Mouse (Mus musculus): Measurements from ENCODE around the gene Aatf. TPM values are rescaled to one million over a fixed set of nuclear protein-coding genes. Genes with fewer than 3 reads are reported as not detected.

Gene Aatf
- polyA plus RNA-seq, 1 experiment from 2014 or later = 63.3 TPM

GRCm38 (mm10) chr11:84526976-84527860, 13.9 kb upstream of the Aatf start:
- H3K4me3 ChIP-seq (replicated peaks) = no peak overlapping the region
- H3K27me3 ChIP-seq (replicated peaks) = peaks cover 96% of the 10 kb centered on the region
- H3K4me1 ChIP-seq (replicated peaks) = peaks cover 37% of the 10 kb centered on the region
- no peak for ATAC-seq
- no peak overlapping the region for H3K9ac ChIP-seq
- H3K4me2 ChIP-seq (replicated peaks) = no peak overlapping the region
- 12% methylated on average over 29 of the region's 29 CpGs for WGBS
- no peaks in the 10 kb centered on the region for H3K9me3 ChIP-seq
- H3K36me3 ChIP-seq = no peaks in the 10 kb centered on the region
- H3K27ac ChIP-seq = no peak overlapping the region

GRCm38 (mm10) chr11:84526451-84526850, 13.1 kb upstream of the Aatf start:
- H3K4me2 ChIP-seq (replicated peaks) = peak overlapping the region; percentile 94
- H3K9me3 ChIP-seq = no peaks in the 10 kb centered on the region
- no peak overlapping the region for H3K9ac ChIP-seq
- H3K4me1 ChIP-seq (replicated peaks) = peaks cover 39% of the 10 kb centered on the region
- H3K4me3 ChIP-seq (replicated peaks) = peak overlapping the region; percentile 47
- 1% methylated on average over 10 of the region's 10 CpGs for WGBS
- peaks cover 96% of the 10 kb centered on the region for H3K27me3 ChIP-seq (replicated peaks)
- no peak for ATAC-seq
- H3K36me3 ChIP-seq = no peaks in the 10 kb centered on the region
- H3K27ac ChIP-seq = no peak overlapping the region

- peak within 1 kb of the TSS; percentile 94 for H3K4me2 ChIP-seq (replicated peaks)
- H3K36me3 ChIP-seq = no peaks in the 10 kb centered on the region
- H3K27me3 ChIP-seq (replicated peaks) = peaks cover 99% of the 10 kb centered on the region
- H3K27ac ChIP-seq = no peak within 1 kb of the TSS
- H3K4me3 ChIP-seq (replicated peaks) = peak within 1 kb of the TSS; percentile 47
- no peak within 1 kb of the TSS for H3K9ac ChIP-seq
- peak; percentile 16; the same call in 1 of the 2 replicates for ATAC-seq
- WGBS = under 1% methylated on average over 64 of the region's 64 CpGs
- H3K9me3 ChIP-seq = no peaks in the 10 kb centered on the region
- H3K4me1 ChIP-seq (replicated peaks) = peaks cover 39% of the 10 kb centered on the region
Measured at GRCm38 (mm10) chr11:84525421-84526274, 12.3 kb upstream of the Aatf start, which contains the start of gene Lhx1. TSS of gene Lhx1 (minus strand) at chr11:84525535.

- ATAC-seq = no peak
- Histone ChIP-seq H3K9ac (no peak overlapping the region), H3K27me3 (replicated peaks) (peaks cover 99% of the 10 kb centered on the region), H3K4me3 (replicated peaks) (peak overlapping the region; percentile 47), H3K27ac (no peak overlapping the region), H3K4me2 (replicated peaks) (peak overlapping the region; percentile 94), H3K4me1 (replicated peaks) (peaks cover 43% of the 10 kb centered on the region), H3K36me3 (no peaks in the 10 kb centered on the region), H3K9me3 (no peaks in the 10 kb centered on the region)
- WGBS = under 1% methylated on average over 47 of the region's 48 CpGs
Measured at GRCm38 (mm10) chr11:84524511-84525270, 11.4 kb upstream of the Aatf start.

GRCm38 (mm10) chr11:84523841-84524510, 10.7 kb upstream of the Aatf start:
- Histone ChIP-seq H3K4me2 (replicated peaks) (peak overlapping the region; percentile 94), H3K9ac (no peak overlapping the region), H3K27ac (no peak overlapping the region), H3K4me3 (replicated peaks) (0 out of 2 replicates have a peak overlapping the region, but pooled peaks have one; percentile 47), H3K27me3 (replicated peaks) (peaks cover 99% of the 10 kb centered on the region), H3K36me3 (no peaks in the 10 kb centered on the region), H3K4me1 (replicated peaks) (peaks cover 40% of the 10 kb centered on the region), H3K9me3 (no peaks in the 10 kb centered on the region)
- ATAC-seq = no peak
- WGBS = 1% methylated on average over 35 of the region's 35 CpGs

GRCm38 (mm10) chr11:84523321-84523831, 10.1 kb upstream of the Aatf start:
- Histone ChIP-seq H3K9me3 (no peaks in the 10 kb centered on the region), H3K27ac (no peak overlapping the region), H3K4me3 (replicated peaks) (no peak overlapping the region)

GRCm38 (mm10) chr11:84522577-84523320, 9.4 kb upstream of the Aatf start:
- Histone ChIP-seq H3K27me3 (replicated peaks) (peaks cover 93% of the 10 kb centered on the region), H3K36me3 (no peaks in the 10 kb centered on the region), H3K4me3 (replicated peaks) (peak overlapping the region; percentile 33), H3K27ac (no peak overlapping the region), H3K9me3 (no peaks in the 10 kb centered on the region), H3K4me1 (replicated peaks) (peaks cover 40% of the 10 kb centered on the region), H3K4me2 (replicated peaks) (peak overlapping the region; percentile 59), H3K9ac (peak overlapping the region; percentile 42; the same call in 1 of the 2 replicates)
- 1% methylated on average over 40 of the region's 40 CpGs for WGBS
- peak; percentile 67 for ATAC-seq

More at GRCm38 (mm10) chr11:84523321-84523831, 10.1 kb upstream of the Aatf start:
- Histone ChIP-seq H3K4me1 (replicated peaks) (peaks cover 40% of the 10 kb centered on the region), H3K36me3 (no peaks in the 10 kb centered on the region), H3K27me3 (replicated peaks) (peaks cover 99% of the 10 kb centered on the region), H3K9ac (no peak overlapping the region), H3K4me2 (replicated peaks) (peak overlapping the region; percentile 94; the same call in 1 of the 2 replicates)
- no peak for ATAC-seq
- WGBS = 4% methylated on average over 16 of the region's 16 CpGs

GRCm38 (mm10) chr11:84521751-84522299, 8.5 kb upstream of the Aatf start:
- WGBS = 18% methylated on average over 24 of the region's 24 CpGs
- H3K27me3 ChIP-seq (replicated peaks) = peaks cover 86% of the 10 kb centered on the region
- no peaks in the 10 kb centered on the region for H3K9me3 ChIP-seq
- peaks cover 40% of the 10 kb centered on the region for H3K4me1 ChIP-seq (replicated peaks)
- H3K36me3 ChIP-seq = no peaks in the 10 kb centered on the region
- no peak overlapping the region for H3K27ac ChIP-seq
- no peak for ATAC-seq
- H3K4me3 ChIP-seq (replicated peaks) = no peak overlapping the region
- peak overlapping the region; percentile 59; the same call in 1 of the 2 replicates for H3K4me2 ChIP-seq (replicated peaks)
- no peak overlapping the region for H3K9ac ChIP-seq

- H3K27ac ChIP-seq = no peak overlapping the region
- H3K9me3 ChIP-seq = no peaks in the 10 kb centered on the region
- H3K36me3 ChIP-seq = no peaks in the 10 kb centered on the region
- no peak overlapping the region for H3K9ac ChIP-seq
- H3K4me1 ChIP-seq (replicated peaks) = peaks cover 34% of the 10 kb centered on the region
- no peak overlapping the region for H3K4me2 ChIP-seq (replicated peaks)
- H3K4me3 ChIP-seq (replicated peaks) = no peak overlapping the region
- ATAC-seq = no peak
- 53% methylated on average over 3 of the region's 3 CpGs for WGBS
- peaks cover 86% of the 10 kb centered on the region for H3K27me3 ChIP-seq (replicated peaks)
Measured at GRCm38 (mm10) chr11:84521071-84521390, 7.7 kb upstream of the Aatf start.

GRCm38 (mm10) chr11:84520269-84521070, 7.1 kb upstream of the Aatf start:
- Histone ChIP-seq H3K36me3 (no peaks in the 10 kb centered on the region), H3K4me2 (replicated peaks) (no peak overlapping the region), H3K27ac (no peak overlapping the region), H3K4me3 (replicated peaks) (no peak overlapping the region), H3K9ac (no peak overlapping the region), H3K9me3 (no peaks in the 10 kb centered on the region), H3K4me1 (replicated peaks) (peaks cover 29% of the 10 kb centered on the region), H3K27me3 (replicated peaks) (peaks cover 86% of the 10 kb centered on the region)
- no peak for ATAC-seq
- WGBS = 7% methylated on average over 31 of the region's 31 CpGs
